In genomic region chr13:28415769-28416168, GRCm38 (mm10) we compare ENCODE assay signal across 9 mouse cellular contexts.
DNase-seq lines count a peak whose midpoint lies in the region; ATAC-seq lines count a peak whose summit lies in the region.
"Had no signal": no experiment of that assay in that cellular context is flagged by ENCODE, and none has a peak within 500 bp of the region (broad histone marks: within the 10 kb centered on the region; RNA-seq: fewer than 3 reads in every experiment).

No protein-coding gene starts in this region.

- no peaks in the 10 kb centered on the region for H3K9me3 ChIP-seq in kidney, embryonic 15.5 days (replicated peaks)
- no peaks in the 10 kb centered on the region for H3K9me3 ChIP-seq in embryonic facial prominence, embryonic 13.5 days
- no peaks in the 10 kb centered on the region for H3K9me3 ChIP-seq in hindbrain, embryonic 10.5 days
- no peaks in the 10 kb centered on the region for H3K9me3 ChIP-seq in midbrain, embryonic 16.5 days (replicated peaks; ENCODE audit: control insufficient read depth, low read length, poor library complexity, severe bottlenecking)
- H3K9me3 ChIP-seq: G1E; liver, embryonic 15.5 days had no signal

- no peaks in the 10 kb centered on the region for H3K27me3 ChIP-seq in kidney, embryonic 15.5 days
- H3K27me3 ChIP-seq in embryonic facial prominence, embryonic 13.5 days, result no peaks in the 10 kb centered on the region
- H3K27me3 ChIP-seq in hindbrain, embryonic 10.5 days (ENCODE audit: insufficient read depth, poor library complexity, severe bottlenecking), result no peaks in the 10 kb centered on the region
- no peaks in the 10 kb centered on the region for H3K27me3 ChIP-seq in midbrain, embryonic 16.5 days (ENCODE audit: control insufficient read depth, insufficient read depth, low read depth, low read length)

- H3K9ac ChIP-seq in kidney, embryonic 15.5 days, result no peak overlapping the region
- H3K9ac ChIP-seq in embryonic facial prominence, embryonic 13.5 days, result no peak overlapping the region
- peak overlapping the region; percentile 52 for H3K9ac ChIP-seq in midbrain, embryonic 16.5 days (ENCODE audit: low read depth, low read length)
- H3K9ac ChIP-seq: liver, embryonic 15.5 days had no signal

- H3K4me2 ChIP-seq in kidney, embryonic 15.5 days, result 0 out of 2 replicates have a peak overlapping the region, but pooled peaks have one; percentile 56
- peak overlapping the region; percentile 58 for H3K4me2 ChIP-seq in embryonic facial prominence, embryonic 13.5 days
- peak overlapping the region; percentile 63 for H3K4me2 ChIP-seq in midbrain, embryonic 16.5 days (ENCODE audit: low read length)
- H3K4me2 ChIP-seq: liver, embryonic 15.5 days had no signal

- no peak overlapping the region for H3K4me3 ChIP-seq in kidney, embryonic 15.5 days (replicated peaks)
- H3K4me3 ChIP-seq in embryonic facial prominence, embryonic 13.5 days, result no peak overlapping the region
- H3K4me3 ChIP-seq in hindbrain, embryonic 10.5 days, result peak overlapping the region; percentile 23; the same call in 1 of the 2 replicates
- peak overlapping the region; percentile 41; the same call in 1 of the 2 replicates for H3K4me3 ChIP-seq in midbrain, embryonic 16.5 days (ENCODE audit: low read depth, low read length)
- H3K4me3 ChIP-seq: liver, embryonic 15.5 days had no signal

- H3K36me3 ChIP-seq in kidney, embryonic 15.5 days, result no peaks in the 10 kb centered on the region
- H3K36me3 ChIP-seq in embryonic facial prominence, embryonic 13.5 days, result no peaks in the 10 kb centered on the region
- H3K36me3 ChIP-seq in hindbrain, embryonic 10.5 days, result no peaks in the 10 kb centered on the region
- H3K36me3 ChIP-seq in midbrain, embryonic 16.5 days (ENCODE audit: control insufficient read depth, insufficient read depth, low read length), result no peaks in the 10 kb centered on the region
- H3K36me3 ChIP-seq: G1E; liver, embryonic 15.5 days had no signal

- H3K4me1 ChIP-seq in kidney, embryonic 15.5 days, result peaks cover 51% of the 10 kb centered on the region
- H3K4me1 ChIP-seq in embryonic facial prominence, embryonic 13.5 days, result peaks cover 52% of the 10 kb centered on the region
- peaks cover 65% of the 10 kb centered on the region for H3K4me1 ChIP-seq in hindbrain, embryonic 10.5 days (replicated peaks)
- H3K4me1 ChIP-seq in midbrain, embryonic 16.5 days (ENCODE audit: control insufficient read depth, insufficient read depth, low read length), result peaks cover 41% of the 10 kb centered on the region

- peak overlapping the region; percentile 95 for H3K27ac ChIP-seq in kidney, embryonic 15.5 days
- 0 out of 2 replicates have a peak overlapping the region, but pooled peaks have one; percentile 33 for H3K27ac ChIP-seq in embryonic facial prominence, embryonic 13.5 days
- H3K27ac ChIP-seq in hindbrain, embryonic 10.5 days, result peak overlapping the region; percentile 91
- peak overlapping the region; percentile 98 for H3K27ac ChIP-seq in midbrain, embryonic 16.5 days (ENCODE audit: low read length)
- H3K27ac ChIP-seq: liver, embryonic 15.5 days had no signal

- WGBS in kidney, embryonic 15.5 days, result 39% methylated on average over 1 of the region's 1 CpGs
- WGBS in embryonic facial prominence, embryonic 13.5 days, result 36% methylated on average over 1 of the region's 1 CpGs
- WGBS in hindbrain, embryonic 10.5 days, result 35% methylated on average over 1 of the region's 1 CpGs
- 10% methylated on average over 1 of the region's 1 CpGs for WGBS in midbrain, embryonic 16.5 days

- no peak for DNase-seq in kidney, postnatal 10 days
- DNase-seq in hindbrain, embryonic 10.5 days (ENCODE audit: low spot score), result no peak
- no peak for DNase-seq in adrenal gland, adult 18-20 months (ENCODE audit: low spot score in 2 of 2)
- no peak for DNase-seq in adrenal gland, adult (ENCODE audit: inconsistent age in 2 of 2, low spot score in 1 of 2)

- no peak for ATAC-seq in kidney, embryonic 15.5 days (replicated peaks; ENCODE audit: low FRiP score)
- ATAC-seq in embryonic facial prominence, embryonic 13.5 days (ENCODE audit: insufficient number of reproducible peaks, insufficient read depth, low FRiP score, low TSS enrichment, low read depth), result no peak
- ATAC-seq in midbrain, embryonic 16.5 days, result no peak

Comparison
In these comparisons a context has a peak if more than half of its experiments do, and no peak if none do; other contexts are left out.
1. H3K27ac ChIP-seq: peak in every context shown above with its lines; median percentile 98 in midbrain, embryonic 16.5 days; 95 in kidney, embryonic 15.5 days; 91 in hindbrain, embryonic 10.5 days; 33 in embryonic facial prominence, embryonic 13.5 days.
2. H3K4me3 ChIP-seq: peak in hindbrain, embryonic 10.5 days (single experiment) and midbrain, embryonic 16.5 days (single experiment); none in kidney, embryonic 15.5 days (single experiment) and embryonic facial prominence, embryonic 13.5 days (single experiment).
3. Peak in every context shown above with its lines, with median percentiles within 50 percentile points of each other: H3K4me2 ChIP-seq.